Mouse (Mus musculus) liver, embryonic 14.5 days (tissue): ENCODE measurements around the gene Cog7. TPM values are rescaled to one million over a fixed set of nuclear protein-coding genes. Genes with fewer than 3 reads are reported as not detected.

ENCODE experiments used
- ATAC-seq: fragments of 200-750 bp; cut with Nextera tagmentation; 2 replicates; pipeline ENCODE4 v1.8.0; 2017; ENCODE audit warnings: moderate number of reproducible peaks, mild to moderate bottlenecking, moderate library complexity; ENCODE audit not compliant: insufficient read depth
- DNase-seq, 3 experiments: peaks; one replicate each; pipeline ENCODE4 v3.0.0-alpha.2; 2012 to 2013; ENCODE audit warnings: low read depth in 3 of 3, low spot score in 3 of 3
- H3K27ac ChIP-seq: fragments of 300-500 bp; sonication (generic); 2 replicates; pipeline ENCODE4 v1.5.1; 2014; ENCODE audit warnings: moderate library complexity, mild to moderate bottlenecking, control low read depth, inconsistent platforms
- H3K27me3 ChIP-seq: fragments of 300-500 bp; sonication (generic); 2 replicates; pipeline ENCODE4 v1.6.1; 2014; ENCODE audit warnings: mild to moderate bottlenecking, low read length, moderate library complexity; ENCODE audit not compliant: control insufficient read depth, insufficient read depth
- H3K36me3 ChIP-seq: fragments of 300-500 bp; sonication (generic); replicated peaks from 2 replicates; pipeline ENCODE4 v1.6.1; 2014; ENCODE audit warnings: low read depth; ENCODE audit not compliant: control insufficient read depth, insufficient read depth
- H3K4me1 ChIP-seq, 2 experiments: fragments of 200-500 bp in 1 of 2; fragments of 300-500 bp in 1 of 2; sonication (generic) in 1 of 2; replicated peaks; 2 replicates each; pipeline ENCODE4 v1.6.1; 2012 to 2014; ENCODE audit warnings: antibody characterized with exemption in 1 of 2, inconsistent platforms in 1 of 2, low read length in 1 of 2; ENCODE audit not compliant: control insufficient read depth in 2 of 2, insufficient read depth in 2 of 2
- H3K4me2 ChIP-seq: fragments of 300-500 bp; sonication (generic); 2 replicates; pipeline ENCODE4 v1.6.1; 2014; ENCODE audit warnings: low read depth, mild to moderate bottlenecking, control low read depth, moderate library complexity
- H3K4me3 ChIP-seq, 2 experiments: fragments of 200-500 bp in 1 of 2; fragments of 300-500 bp in 1 of 2; sonication (generic) in 1 of 2; 2 replicates each; pipeline ENCODE4 v1.5.1; 2012 to 2014; ENCODE audit warnings: low read depth in 2 of 2, low read length in 2 of 2, mild to moderate bottlenecking in 2 of 2, control low read depth in 1 of 2, inconsistent platforms in 1 of 2, moderate library complexity in 1 of 2; ENCODE audit not compliant: insufficient read depth in 1 of 2
- H3K9ac ChIP-seq: fragments of 300-500 bp; sonication (generic); replicated peaks from 2 replicates; pipeline ENCODE4 v1.6.1; 2014; ENCODE audit warnings: mild to moderate bottlenecking, control low read depth, moderate library complexity
- H3K9me3 ChIP-seq: fragments of 300-500 bp; sonication (generic); 2 replicates; pipeline ENCODE4 v1.6.1; 2016; ENCODE audit warnings: low read length, mixed read lengths; ENCODE audit not compliant: control insufficient read depth
- CTCF ChIP-seq: IDR thresholded peaks from 2 replicates; pipeline ENCODE4 v1.5.1; 2016; ENCODE audit warnings: antibody characterized with exemption, low read depth, control low read depth
- EP300 ChIP-seq: IDR thresholded peaks from 2 replicates; pipeline ENCODE4 v1.6.1; 2016; ENCODE audit warnings: antibody characterized with exemption, low read depth
- WGBS: fragments of 180-500 bp; shearing (Covaris S2); extraction: QIAGEN DNeasy Blood & Tissue Kit; methylation state at CpG from one replicate; pipeline ENCODE4 v1.1.7; 2014; ENCODE audit not compliant: insufficient replicate concordance; 5-methylcytosine and 5-hydroxymethylcytosine counted together
- polyA plus RNA-seq, 2 experiments: library from polyadenylated mRNA; depleted of rRNA in 1 of 2; stranded (reverse) in 1 of 2; unstranded in 1 of 2; fragments of >200 nt; fragmentation: Nextera tagmentation in 1 of 2; extraction: Ambion mirVana in 1 of 2; gene quantifications; 2 replicates each; pipeline versions ENCODE4 v1.2.1 to v1.2.3; 2012 to 2014

The Cog7 gene
- polyA plus RNA-seq, 2 experiments: 4.7 to 7.2 TPM

DNA sequence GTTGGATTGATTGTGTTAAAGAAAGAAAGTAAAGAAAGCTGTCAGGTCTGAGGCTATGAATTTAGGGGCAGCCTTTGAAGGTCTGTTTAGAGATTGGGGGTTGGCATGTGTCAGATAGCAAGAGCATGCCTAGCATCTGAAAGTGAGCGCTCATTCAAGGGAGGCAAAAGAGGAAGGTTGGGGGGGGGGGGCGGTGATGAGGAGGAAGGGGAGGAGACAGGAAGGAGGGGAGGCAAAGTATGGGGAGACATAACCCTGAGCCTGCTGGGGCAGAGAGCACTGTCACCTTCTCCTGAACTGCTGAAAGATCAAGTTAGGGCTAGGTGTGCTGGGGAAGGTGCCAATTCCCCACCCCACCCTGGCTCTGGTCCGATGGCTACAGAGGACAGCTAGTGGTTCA is 109.9 kb downstream of the Cog7 start:
- Histone ChIP-seq H3K4me3 (no peak overlapping the region), H3K36me3 (no peaks in the 10 kb centered on the region), H3K27ac (no peak overlapping the region), H3K4me1 (no peaks in the 10 kb centered on the region), H3K9me3 (no peaks in the 10 kb centered on the region), H3K4me2 (no peak overlapping the region), H3K27me3 (no peaks in the 10 kb centered on the region), H3K9ac (no peak overlapping the region)
- no peak for ATAC-seq
- TF ChIP-seq CTCF: no peak
- no peak for TF ChIP-seq EP300
- DNase-seq: no peak
- 44% methylated on average over 2 of the region's 3 CpGs for WGBS

DNA sequence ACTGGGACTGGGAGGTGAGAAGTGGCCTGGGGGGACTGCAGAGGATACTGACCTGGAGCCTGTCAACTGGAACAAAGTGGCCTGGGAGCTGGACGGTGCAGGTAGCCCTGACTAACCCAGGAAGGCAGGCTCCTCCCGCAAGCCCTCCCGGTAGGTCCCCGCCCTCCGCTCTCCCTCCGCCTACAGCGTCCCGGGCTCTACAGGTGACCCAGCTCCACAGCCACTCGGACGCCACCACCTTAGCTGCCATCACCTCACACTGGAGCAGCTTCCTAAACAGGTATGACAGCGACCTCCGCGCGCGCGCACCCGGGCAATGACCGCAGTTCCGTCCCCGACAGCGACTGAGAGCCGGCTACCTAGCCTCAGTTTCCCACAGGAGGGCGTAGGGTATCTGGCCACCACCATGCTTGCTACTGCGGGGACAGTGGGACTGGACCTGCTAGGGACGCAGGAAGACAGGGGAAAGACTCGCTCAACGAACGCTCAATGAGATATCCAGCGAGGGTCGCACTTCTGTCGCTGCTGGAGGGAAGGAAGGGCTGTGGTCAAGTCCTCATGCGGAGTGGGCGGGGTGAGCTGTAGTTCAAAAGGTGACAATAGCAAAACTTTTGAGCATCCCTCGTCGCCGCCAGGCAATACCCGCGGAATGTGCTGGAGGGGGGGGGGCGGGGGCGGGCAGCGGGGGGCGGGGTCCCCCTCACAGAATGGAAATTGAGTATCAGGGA is 116.5 kb downstream of the Cog7 start, which contains the start of gene Scnn1b:
TSS of gene Scnn1b (plus strand) at position 181 of the 728 bp plus-strand sequence.
- TF ChIP-seq EP300 (no peak), CTCF (no peak)
- Histone ChIP-seq H3K36me3 (no peaks in the 10 kb centered on the region), H3K9ac (no peak within 1 kb of the TSS), H3K4me1 (no peaks in the 10 kb centered on the region), H3K27ac (no peak within 1 kb of the TSS), H3K9me3 (no peaks in the 10 kb centered on the region), H3K27me3 (peaks cover 20% of the 10 kb centered on the region), H3K4me2 (peak within 1 kb of the TSS; percentile 4; the same call in 1 of the 2 replicates), H3K4me3 (no peak within 1 kb of the TSS)
- DNase-seq (no peak), ATAC-seq (no peak)
- 4% methylated on average over 41 of the region's 42 CpGs for WGBS

DNA sequence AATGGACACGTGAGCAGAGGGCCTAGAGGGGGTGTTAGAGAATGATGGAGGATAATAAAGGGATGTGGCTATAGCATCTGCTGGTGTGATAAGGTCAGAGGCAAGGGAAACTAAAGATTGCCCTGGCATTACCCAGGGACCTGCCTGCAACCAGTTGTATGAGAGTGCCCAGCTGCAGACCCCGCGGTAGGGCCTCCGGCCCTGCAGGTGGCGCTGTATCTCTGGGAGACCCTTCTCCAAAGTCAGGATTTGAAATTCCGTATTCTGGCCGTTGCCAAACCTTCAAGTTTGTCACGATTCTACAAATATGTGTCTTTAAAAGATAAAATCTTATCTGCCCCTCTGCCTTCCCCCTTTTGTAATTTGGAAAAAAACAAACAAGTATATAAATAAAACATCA is 122.6 kb downstream of the Cog7 start:
- DNase-seq (no peak), ATAC-seq (no peak)
- H3K4me1 ChIP-seq: no peaks in the 10 kb centered on the region
- H3K4me3 ChIP-seq: no peak overlapping the region
- H3K27me3 ChIP-seq: peaks cover under 1% of the 10 kb centered on the region; the same call in 1 of the 2 replicates
- no peak overlapping the region for H3K9ac ChIP-seq
- 61% methylated on average over 8 of the region's 8 CpGs for WGBS
- no peaks in the 10 kb centered on the region for H3K36me3 ChIP-seq
- no peak for TF ChIP-seq EP300
- TF ChIP-seq CTCF: peak; percentile 38; the same call in 1 of the 2 replicates
- H3K9me3 ChIP-seq: no peaks in the 10 kb centered on the region
- H3K4me2 ChIP-seq: no peak overlapping the region
- H3K27ac ChIP-seq: no peak overlapping the region

DNA sequence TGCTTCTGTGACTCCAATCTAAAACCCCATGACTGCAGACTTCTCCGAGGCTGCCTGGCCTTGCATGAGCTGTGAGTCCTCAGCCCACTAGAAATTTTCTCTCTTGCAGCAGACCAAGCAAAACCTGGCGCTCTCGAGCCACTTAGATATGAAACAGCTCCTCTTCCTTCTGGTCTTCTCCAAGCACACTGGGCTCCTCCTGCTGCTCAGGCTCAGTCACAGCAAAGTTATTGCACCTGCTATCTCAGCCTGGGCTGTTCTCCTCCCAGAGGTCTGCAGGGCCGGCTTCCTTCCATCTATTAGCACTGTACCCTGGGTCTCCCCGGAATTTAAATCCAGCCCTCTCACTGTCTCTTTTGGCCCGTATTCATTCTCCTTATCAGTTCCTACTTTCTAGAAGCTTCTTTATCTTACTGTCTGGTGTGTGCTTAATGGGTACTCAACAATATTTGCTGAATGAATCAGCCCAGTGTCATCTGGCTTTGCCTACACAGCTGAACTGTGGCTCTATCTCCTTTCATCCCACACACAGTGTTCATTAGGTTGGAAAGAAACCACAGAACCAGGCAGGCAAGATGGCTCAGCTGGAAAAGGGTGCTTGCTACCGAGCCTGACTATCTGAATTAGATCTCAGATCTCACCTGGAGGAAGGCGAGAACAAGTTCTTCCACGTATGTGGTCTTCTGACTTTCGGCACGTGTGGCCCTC is 124.2 kb downstream of the Cog7 start:
- Histone ChIP-seq H3K36me3 (no peaks in the 10 kb centered on the region), H3K4me3 (no peak overlapping the region), H3K27me3 (no peaks in the 10 kb centered on the region), H3K9ac (no peak overlapping the region), H3K27ac (no peak overlapping the region), H3K4me2 (no peak overlapping the region), H3K9me3 (no peaks in the 10 kb centered on the region), H3K4me1 (no peaks in the 10 kb centered on the region)
- no peak for DNase-seq
- ATAC-seq: no peak
- WGBS: 63% methylated on average over 11 of the region's 11 CpGs
- TF ChIP-seq CTCF (no peak), EP300 (no peak)

DNA sequence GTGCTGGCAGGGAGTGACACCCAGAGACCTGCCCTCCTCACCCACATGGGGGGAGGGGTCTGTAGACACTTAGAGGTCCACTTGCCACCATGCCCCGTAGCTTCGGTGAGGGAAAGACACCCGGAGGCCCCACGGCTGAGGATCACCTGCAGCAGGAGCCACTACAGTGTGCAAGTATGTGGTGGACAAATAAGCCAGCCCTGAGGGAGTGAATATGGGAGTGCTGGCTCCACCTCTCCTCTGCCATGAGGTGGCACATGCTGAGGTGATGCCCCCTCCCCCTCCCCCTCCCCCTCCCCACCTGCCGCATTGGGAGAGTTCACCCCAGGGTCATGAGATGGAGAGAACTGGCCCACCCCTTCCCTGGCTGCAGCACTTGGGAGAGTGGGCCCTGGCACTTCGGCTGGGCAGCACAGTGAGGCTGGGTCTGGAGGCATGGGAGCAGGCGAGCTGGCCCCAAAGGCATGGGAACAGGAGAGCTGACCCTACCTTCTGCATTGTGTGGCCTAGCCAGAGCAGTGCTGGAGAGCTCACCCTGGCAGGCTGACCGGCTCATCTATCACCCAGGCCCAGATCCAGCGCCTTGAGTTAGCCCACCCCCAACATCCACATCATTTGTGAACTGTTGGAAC is 132.9 kb downstream of the Cog7 start:
- DNase-seq: no peak
- no peaks in the 10 kb centered on the region for H3K36me3 ChIP-seq
- WGBS: 57% methylated on average over 9 of the region's 9 CpGs
- H3K4me3 ChIP-seq: no peak overlapping the region
- no peaks in the 10 kb centered on the region for H3K4me1 ChIP-seq
- TF ChIP-seq CTCF (no peak), EP300 (no peak)
- ATAC-seq: no peak
- no peak overlapping the region for H3K9ac ChIP-seq
- no peaks in the 10 kb centered on the region for H3K9me3 ChIP-seq
- no peaks in the 10 kb centered on the region for H3K27me3 ChIP-seq
- H3K27ac ChIP-seq: no peak overlapping the region
- no peak overlapping the region for H3K4me2 ChIP-seq
